Mouse (Mus musculus) right cerebral cortex, adult 18-20 months (tissue): ENCODE measurements at regions not wholly inside any gene's neighbourhood (a gene's known extent, or its start where the extent isn't known, plus 50 kb on each side); places are given as distances from the start of the nearest gene placed in this dataset.

Experiments
- DNase-seq: peaks from one replicate; pipeline ENCODE4 v3.0.0; 2022; ENCODE audit warnings: mixed read lengths

DNA sequence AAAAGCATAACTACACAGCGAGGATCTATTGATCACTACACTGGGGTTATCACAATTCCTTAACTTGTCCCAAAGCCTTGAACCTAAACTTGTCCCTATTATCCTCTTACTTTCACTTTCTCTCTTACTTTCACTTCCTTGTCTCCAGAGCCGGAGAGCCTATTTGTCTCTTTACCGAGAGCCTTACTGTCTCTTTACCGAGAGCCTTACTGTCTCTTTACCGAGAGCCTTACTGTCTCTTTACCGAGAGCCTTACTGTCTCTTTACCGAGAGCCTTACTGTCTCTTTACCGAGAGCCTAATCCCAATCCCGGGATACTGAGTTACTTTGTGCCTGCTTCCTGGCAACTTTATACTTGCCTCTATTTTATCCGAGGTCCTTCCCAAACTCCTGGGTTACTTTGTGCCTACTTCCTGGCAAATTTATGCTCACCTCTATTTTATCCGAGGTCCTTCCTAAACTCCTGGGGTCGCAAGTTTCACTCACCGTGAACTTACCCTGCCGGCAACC lies 335.3 kb upstream of the Ccng1 start:
- DNase-seq = peak; percentile 7

DNA sequence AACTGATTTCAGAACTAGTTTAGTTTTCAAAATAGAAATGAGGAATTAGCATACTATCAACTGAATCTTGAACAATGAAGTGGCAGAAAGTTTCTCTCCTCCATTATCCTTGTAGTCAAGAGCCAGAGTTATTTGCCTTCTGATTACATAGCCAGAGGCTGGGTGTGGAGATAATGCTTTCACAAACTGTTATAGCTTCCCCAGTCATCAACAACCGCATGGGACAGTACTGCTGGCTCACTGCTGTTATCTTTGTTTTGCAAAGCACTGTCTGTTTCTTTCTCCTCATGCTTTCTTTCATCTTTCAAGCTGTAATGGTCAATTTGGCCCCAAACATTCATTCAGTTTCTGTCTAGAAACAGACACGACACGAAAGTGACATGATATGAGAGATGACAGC lies 308.5 kb upstream of the Ccng1 start:
- no peak for DNase-seq

DNA sequence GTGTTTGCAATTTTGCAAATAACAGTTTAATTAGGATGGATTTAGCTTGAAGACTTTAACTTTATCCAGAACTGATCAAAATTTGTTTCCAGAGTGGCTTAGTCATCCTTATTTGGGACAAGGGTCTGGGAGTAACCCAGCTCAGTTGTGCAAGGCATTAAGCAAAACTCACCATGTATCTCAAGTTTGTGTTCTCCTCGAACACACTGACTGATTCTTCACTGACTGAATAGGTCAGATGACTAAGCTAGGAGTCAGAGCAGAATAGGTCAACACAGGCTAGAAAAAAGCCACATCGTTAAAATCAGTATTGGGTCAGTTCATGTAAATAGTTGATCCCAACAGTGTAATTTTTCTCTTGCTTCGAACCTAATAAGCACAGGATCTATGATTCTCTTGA lies 302.7 kb upstream of the Ccng1 start:
- no peak for DNase-seq

DNA sequence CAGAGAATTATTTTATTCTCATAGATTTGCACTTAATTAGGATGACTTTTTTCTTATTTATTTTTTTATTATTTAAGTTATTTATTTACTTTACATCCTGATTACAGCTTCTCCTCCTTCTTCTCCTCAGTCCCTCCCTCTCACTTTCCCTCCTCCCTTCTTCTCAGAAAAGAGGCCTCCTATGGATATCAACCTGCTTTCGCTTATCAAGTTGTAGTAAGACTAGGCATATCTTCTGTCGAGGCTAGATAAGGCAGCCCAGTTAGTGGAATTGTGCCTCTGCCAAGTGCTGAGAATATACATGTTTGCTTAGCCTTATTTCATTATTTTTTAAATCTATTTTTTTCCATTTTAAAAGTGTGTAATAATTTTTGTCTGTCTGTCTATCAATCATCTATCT lies 274.9 kb upstream of the Ccng1 start:
- no peak for DNase-seq

DNA sequence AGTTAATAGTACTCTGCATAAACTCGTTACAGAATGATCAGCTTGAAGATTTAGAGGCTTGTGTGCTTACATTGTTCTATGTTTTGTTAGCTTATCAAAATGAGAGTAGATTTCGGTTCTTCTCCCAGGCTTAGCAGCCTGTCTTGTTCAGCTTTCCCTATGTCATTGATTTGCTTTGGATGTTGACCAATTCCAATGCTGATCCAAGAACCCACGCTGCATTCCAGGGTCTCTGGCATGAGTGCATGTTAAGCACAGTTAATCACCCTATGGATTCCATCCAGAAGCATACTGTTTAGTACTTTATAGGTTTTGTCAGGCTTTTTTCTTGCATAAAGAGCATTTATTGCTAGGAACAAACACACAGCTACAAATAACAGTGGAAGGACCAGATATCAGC lies 255.0 kb upstream of the Ccng1 start:
- no peak for DNase-seq

DNA sequence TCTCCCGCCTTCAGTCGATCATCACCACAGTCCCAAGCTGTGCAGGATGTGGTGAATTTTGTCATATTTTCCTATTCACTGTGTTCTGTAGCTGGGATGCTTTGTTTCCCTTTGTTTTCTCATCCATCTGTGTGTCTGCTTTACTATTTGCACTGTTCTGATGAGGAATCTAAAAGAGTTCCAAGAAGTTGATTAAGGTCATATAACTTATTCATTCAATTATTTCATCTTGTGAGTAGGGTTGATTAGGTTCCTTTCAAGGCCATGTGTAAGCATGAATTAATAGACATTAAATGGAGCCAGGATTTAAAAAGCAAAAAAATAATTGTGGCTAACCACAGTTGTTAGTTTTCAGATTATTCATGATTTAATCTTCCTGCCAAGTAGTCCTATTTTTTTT lies 217.7 kb upstream of the Ccng1 start:
- no peak for DNase-seq

DNA sequence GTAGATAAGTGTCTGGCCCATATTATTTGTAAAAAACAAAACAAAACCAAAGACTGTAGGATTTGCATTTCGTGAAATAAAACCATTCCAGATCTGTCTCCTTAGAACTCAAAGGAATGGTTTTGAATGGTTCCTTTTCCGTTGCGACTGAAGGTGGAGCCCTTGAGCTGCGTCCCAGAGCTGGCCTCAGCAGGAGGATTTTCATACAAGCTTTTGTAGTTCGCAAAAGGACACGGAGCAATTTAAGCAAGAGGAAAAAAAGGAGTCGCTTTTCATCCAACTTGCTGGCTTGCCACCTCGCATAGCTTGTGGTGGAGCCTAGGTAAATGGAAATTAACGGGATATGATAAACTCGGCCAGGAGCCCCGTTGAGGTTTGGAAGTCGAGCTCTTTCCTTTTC lies 172.1 kb upstream of the Ccng1 start:
- peak; percentile 77 for DNase-seq

DNA sequence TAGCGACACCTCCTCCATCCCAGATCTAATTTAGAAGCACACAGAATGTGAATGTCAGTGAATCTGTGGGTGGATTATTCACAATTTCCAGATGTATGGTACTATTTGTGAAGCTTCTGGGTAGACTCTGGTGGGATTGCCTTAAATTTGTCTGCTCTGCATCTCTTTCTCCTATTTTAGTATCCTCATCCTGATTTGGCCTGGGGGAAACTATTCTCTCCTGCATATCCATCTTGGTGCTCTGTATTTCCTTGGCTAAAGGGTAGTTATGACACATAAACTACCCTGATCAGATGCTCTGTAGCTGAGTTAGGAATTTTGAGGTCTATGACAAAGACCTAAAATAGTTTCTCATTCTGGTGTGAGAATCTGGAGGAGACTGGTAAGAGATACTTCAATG lies 136.4 kb upstream of the Ccng1 start:
- peak; percentile 24 for DNase-seq

DNA sequence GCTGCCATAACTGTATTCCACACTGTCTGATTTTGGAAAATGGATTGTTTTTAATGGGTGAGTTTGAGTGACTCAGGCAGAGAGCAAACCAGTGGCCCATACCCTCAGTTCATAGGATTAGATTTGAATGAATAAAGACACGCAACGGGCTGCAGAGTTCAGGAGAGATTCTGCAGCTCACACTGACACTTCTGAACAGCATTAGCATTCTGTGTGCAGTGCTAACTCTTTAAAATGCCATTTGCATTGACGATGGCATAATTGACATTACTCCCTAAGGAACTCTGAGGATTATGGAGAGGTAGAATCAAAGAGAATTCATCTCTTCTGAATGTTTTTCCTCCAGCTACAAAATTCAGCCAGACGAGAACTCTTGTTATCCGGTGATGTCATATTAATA lies 129.4 kb upstream of the Ccng1 start:
- no peak for DNase-seq

DNA sequence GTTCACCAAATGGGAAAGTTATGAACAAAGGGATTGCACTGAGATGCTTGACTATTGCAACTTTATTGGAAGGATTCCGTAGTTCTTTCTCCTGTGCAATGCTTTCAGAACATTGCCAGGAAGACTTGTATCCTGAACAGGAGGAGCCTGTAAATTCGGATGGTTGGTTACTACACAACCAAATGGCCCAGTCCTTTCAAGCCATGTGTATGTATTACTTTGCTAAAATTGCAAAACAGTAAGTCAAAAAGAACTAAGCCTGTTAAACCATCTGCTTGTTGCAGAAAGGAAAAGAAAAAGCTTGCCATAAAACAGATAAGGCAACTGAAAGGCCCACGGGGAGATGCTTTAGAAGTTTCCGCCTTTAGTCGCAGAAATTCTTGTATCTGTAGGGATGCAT lies 124.5 kb upstream of the Ccng1 start:
- DNase-seq = no peak

DNA sequence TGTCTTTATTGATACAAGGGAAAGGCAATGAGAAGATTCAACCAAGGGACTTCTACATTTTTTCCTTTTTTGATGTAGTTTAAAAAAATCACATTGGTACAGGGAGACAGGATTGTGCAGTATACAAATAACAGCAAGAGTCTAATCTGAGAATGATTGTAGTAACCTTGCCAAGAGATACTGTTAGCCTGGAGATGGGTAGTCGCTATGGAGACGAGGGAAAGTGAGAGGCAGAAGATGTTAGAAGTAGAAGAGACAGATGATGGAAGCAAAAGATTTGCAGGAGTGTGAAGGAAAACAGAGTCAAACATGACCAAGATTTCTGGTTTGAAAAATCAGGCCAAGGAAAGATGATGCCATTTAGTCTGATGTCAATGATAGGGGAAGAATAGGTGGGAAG lies 117.9 kb upstream of the Ccng1 start:
- DNase-seq = no peak

DNA sequence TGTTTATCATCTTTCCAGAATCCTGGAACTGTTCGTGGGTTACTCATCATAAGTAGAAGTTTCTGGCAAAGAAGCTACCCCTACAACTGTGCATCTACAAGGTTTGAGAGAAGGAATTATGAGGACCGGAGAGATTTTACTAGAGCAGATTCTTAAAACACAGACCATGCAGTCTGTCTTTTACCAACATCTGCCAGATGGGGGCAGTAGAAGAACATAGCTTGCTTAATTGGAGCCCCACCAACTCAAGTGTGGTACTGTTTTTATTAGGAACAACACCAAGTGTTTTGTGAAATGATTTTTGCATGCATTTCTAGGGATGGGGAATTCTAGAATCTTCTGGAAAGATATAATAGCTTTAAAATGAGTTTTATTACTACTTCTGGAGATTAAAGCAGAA lies 110.6 kb upstream of the Ccng1 start:
- DNase-seq = peak; percentile 78

DNA sequence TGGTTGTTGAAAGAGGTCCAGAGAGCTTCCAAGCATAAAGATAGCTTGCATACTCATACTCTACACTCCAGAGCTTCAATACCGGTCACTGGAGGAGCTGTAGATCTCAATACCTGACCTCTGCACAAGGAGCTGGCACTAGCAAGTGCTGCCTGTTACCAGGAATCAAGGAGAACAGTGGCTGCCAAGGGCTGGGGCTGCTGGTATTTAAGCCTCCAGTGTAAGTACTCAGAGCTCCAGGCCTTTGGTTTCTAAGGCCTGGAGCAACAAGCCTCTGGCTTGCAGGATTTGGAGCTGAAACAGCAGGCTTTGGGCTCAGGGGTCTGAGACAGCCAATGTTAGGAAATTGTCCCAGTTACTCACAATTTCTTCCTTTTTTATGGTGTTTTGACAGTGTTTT lies 96.2 kb upstream of the Ccng1 start:
- DNase-seq = no peak

DNA sequence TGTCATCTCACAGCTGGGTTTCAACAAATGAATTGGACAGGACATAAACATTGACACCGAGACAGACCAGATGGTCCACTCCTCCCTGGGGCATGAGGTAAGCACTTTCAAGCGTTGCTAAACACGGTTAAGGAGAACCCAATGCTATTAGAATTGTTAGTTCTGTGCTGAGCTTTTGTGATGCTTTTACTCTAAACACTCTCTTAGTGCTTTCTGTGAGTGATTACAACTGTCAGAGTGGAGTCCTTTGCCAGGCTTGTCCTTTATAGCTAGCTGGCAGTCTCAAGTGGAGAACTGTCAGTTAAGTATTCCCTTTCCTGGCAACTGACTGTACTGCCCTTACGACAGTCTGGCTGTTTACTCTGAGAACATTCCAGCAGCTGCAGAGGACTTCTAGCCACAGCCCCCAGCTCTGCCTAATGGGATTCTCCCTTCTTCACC lies 95.6 kb upstream of the Ccng1 start:
- no peak for DNase-seq

DNA sequence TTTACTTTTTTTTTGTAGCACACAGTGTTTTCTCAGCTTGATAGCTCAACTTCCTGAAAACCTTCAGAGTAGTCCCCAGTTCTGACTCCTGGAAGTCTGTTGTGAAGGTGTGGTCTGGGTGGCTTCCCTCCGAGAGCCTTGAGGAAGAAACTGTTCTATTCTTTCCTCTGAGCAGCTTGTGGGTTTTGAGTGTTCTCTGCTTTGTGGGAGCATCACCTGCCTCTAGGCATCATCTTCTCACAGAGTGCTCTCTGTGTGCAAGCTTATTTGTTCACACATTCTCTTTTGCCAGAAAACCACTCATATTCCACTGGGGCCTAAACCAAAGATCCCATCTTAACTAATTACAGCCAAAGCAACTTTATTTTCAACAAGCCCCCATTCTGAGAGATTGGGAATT lies 91.5 kb upstream of the Ccng1 start:
- no peak for DNase-seq

DNA sequence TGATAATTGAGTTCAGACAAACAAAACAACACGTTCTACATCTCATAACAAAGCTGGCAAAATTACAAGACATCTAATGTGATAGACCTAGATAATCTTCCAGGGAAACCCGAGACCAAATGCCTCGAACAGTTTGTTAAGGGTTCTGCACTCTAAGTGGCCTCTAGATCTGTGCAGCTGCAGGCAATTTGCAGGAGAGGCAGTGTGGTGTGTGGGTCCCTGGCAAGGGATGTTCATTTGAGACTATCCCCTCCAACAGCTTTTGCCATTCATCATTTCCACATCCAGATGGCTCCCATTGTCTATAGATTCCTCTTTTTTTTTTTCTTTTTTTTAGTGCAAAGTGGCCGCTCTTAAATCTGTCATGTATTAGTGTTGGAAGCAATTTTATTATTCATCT lies 80.3 kb upstream of the Ccng1 start:
- DNase-seq = no peak
